Mouse (Mus musculus) thymus, adult 2 months (tissue): Measurements from ENCODE around the gene Gm6710. TPM values are rescaled to one million over a fixed set of nuclear protein-coding genes. Genes with fewer than 3 reads are reported as not detected.
"Not testable (repeated sequence)": the region's sequence is repeated elsewhere in the genome, so short reads cannot be mapped to it uniquely, and the experiment has no call there.

Experiments
- DNase-seq: peaks from one replicate; pipeline ENCODE4 v3.0.0; 2021
- H3K27ac ChIP-seq: fragments of 200-500 bp; 2 replicates; pipeline ENCODE4 v1.5.1; 2012; ENCODE audit warnings: low read length, control low read depth; ENCODE audit not compliant: control insufficient read depth, insufficient read depth
- H3K27me3 ChIP-seq: fragments of 200-500 bp; 2 replicates; pipeline ENCODE4 v1.6.1; 2012; ENCODE audit warnings: mild to moderate bottlenecking, low read length, moderate library complexity, mixed read lengths; ENCODE audit not compliant: control insufficient read depth, insufficient read depth
- H3K36me3 ChIP-seq: fragments of 200-500 bp; 2 replicates; pipeline ENCODE4 v1.6.1; 2012; ENCODE audit warnings: mild to moderate bottlenecking, low read length, moderate library complexity; ENCODE audit not compliant: control insufficient read depth, insufficient read depth
- H3K4me1 ChIP-seq: fragments of 200-500 bp; replicated peaks from 2 replicates; pipeline ENCODE4 v1.6.1; 2012; ENCODE audit warnings: low read length; ENCODE audit not compliant: control insufficient read depth, insufficient read depth
- H3K4me3 ChIP-seq: fragments of 200-500 bp; 2 replicates; pipeline ENCODE4 v1.5.1; 2012; ENCODE audit warnings: mild to moderate bottlenecking, low read length, control low read depth, moderate library complexity; ENCODE audit not compliant: control insufficient read depth, insufficient read depth
- WGBS: fragments of 180-500 bp; shearing (Covaris S2); methylation state at CpG from one replicate; pipeline ENCODE4 v1.1.7; 2018; 5-methylcytosine and 5-hydroxymethylcytosine counted together
- polyA plus RNA-seq: library from polyadenylated mRNA; depleted of rRNA; stranded (reverse); fragments of >200 nt; gene quantifications from 2 replicates; pipeline ENCODE4 v1.2.3, GENCODE M21; 2012; rRNA removed

Gene Gm6710
- polyA plus RNA-seq = 0.24 and 1.2 TPM in 2 replicates

GRCm38 (mm10) chr2:175869024-175869423 lies at the start of gene Gm6710:
Gene Gm6710, plus strand, starts transcription at chr2:175869219.
- not testable (repeated sequence) for H3K27me3 ChIP-seq, H3K27ac ChIP-seq, H3K36me3 ChIP-seq, H3K4me1 ChIP-seq, H3K4me3 ChIP-seq, DNase-seq
- WGBS = no CpG with 5 or more reads among the region's 7 CpGs

Other genes starting within 250 kb of the Gm6710 start
- not detected in 2 replicates for gene Gm11007, start 225.2 kb upstream of the Gm6710 start, polyA plus RNA-seq
- gene Zfp969, start 165.6 kb upstream of the Gm6710 start, polyA plus RNA-seq = not detected in 2 replicates
- gene Gm2007, start 127.7 kb upstream of the Gm6710 start, polyA plus RNA-seq = not detected in 2 replicates
- gene Gm14288, start 68.1 kb upstream of the Gm6710 start, polyA plus RNA-seq = 0.56 and 0.92 TPM in 2 replicates
- gene Zfp966, start 61.9 kb downstream of the Gm6710 start, polyA plus RNA-seq = 0.80 and 0.97 TPM in 2 replicates
- gene Gm2026, start 96.1 kb downstream of the Gm6710 start, polyA plus RNA-seq = 0.22 TPM in 2 replicates